Mouse (Mus musculus) left cerebral cortex, postnatal 25 days (tissue): Measurements from ENCODE around the gene Selenoo. TPM values are rescaled to one million over a fixed set of nuclear protein-coding genes. Genes with fewer than 3 reads are reported as not detected.

Experiments
- DNase-seq, 2 experiments: peaks; one replicate each; pipeline ENCODE4 v3.0.0; 2022; ENCODE audit warnings: low spot score in 2 of 2, mixed read lengths in 1 of 2
- intact Hi-C: fragments of 180-260 bp; cut with DNase I; formaldehyde crosslinking; loops from one replicate; pipeline ENCODE4 v1.15.1; 2025
- total RNA-seq, 2 experiments: library from RNA; stranded (reverse); gene quantifications; 2 replicates each; pipeline ENCODE4 v1.2.3; 2021

The Selenoo gene
- total RNA-seq, 2 experiments from 2014 or later, result 18.9 to 20.6 TPM

DNA sequence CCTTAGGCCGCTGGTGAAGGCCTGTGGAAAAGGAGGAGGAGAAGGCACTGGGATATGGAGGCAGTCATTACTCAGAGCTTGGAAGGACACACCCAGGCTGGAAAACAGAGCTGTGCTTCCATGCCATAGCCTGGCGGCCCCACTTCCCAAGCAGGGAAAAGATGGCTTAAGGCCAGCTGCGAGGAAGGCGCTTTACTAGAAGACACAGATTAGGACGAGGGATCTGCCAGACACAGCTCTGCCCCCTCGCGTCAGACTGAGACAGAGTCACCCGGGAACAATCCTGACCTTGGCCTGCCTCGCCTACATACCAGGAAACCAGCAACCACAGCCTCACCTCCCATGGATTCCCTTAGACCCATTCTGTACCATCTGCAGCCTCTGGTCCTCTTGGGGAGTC, 21.3 kb downstream of the Selenoo start:
- DNase-seq, result peak in 1 of 2 experiments; percentile 26
- intact Hi-C loops, result no loop called here

DNA sequence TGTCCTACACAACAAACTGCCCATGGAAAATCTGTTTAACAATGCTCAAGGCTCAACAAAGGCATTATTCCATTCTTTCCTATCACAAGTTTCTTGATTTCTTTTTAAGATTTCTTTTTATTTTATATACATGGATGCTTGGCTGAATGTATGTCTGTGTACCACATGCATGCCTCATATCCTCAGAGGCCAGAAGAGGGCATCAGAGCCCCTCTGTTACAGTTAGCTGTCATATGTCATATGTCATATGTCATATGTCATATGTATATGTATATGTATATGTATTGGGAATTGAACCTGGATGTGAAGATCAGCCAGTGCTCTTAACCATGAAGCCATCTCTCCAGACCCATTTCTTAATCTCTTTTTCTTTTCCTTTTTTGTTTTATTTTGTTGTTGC, 29.1 kb downstream of the Selenoo start:
- no peak for DNase-seq
- intact Hi-C loops, result no loop called here

DNA sequence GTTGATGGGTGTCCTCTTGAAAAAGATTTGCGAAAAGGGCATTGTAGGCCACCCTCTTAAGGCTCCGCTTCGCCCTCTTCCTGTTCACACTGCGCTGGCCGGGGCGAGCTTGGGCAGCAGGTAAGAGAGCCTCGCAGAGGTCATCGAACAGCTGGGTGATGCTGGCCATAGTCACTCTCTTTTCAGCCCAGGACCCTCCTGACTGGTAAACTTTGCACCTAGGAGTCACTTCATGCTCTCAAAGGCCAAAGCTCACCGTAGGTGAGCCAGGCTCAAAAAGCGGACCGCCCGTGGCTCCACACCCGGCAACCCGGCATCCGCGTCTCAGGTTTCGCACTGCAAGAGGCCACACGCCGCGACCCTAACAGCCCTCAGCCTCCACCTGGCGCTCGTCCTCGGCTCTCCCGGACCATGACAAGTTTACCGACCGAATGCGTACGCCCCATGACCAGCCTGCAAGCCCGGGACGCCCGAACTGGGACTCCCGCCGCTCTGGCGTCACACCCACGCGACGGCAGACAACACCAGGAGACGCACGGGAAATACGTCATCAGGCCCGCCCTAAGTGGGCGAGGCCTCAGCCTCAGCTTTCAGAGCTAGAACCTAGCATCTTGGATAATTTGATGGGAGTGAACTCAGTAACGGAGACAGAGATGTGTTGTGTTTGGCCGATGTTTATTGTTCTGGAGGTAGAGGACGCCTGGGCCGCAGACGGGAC, 33.9 kb downstream of the Selenoo start, which contains the start of gene Tubgcp6:
Gene Tubgcp6 (minus strand): TSS at position 464 of the 718 bp plus-strand sequence.
- DNase-seq, result peak; percentile 97 to 98
- intact Hi-C loops, result loop anchor here (2.0 to 5.0 kb wide), 2 partner anchors 88 to 234 kb away; partner anchors contain the start of genes Lmf2, Ncaph2 and Ppp6r2

DNA sequence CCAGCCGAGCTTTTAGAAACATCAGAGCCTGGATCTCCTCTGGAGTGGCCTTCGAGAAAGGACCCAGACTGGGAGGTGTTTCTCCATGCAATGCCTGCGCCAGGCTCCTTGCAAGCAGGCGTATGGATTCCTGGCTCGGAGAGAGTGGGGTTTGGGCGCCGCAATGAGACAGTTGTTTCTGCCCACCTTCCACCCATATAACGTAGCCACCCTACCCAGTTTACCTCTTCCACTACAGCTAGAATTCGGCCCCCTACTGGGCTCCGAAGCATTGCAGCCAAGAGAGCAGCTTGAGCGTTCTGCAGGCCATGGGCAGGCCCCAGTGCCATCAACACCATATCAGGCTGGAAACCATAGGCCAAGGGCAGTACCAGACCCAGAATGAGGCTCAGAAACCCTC, 34.7 kb downstream of the Selenoo start:
- intact Hi-C loops, result loop anchor here (2.0 to 5.0 kb wide), 2 partner anchors 87 to 234 kb away; partner anchors contain the start of genes Lmf2, Ncaph2 and Ppp6r2
- DNase-seq, result peak in 1 of 2 experiments; percentile 76

DNA sequence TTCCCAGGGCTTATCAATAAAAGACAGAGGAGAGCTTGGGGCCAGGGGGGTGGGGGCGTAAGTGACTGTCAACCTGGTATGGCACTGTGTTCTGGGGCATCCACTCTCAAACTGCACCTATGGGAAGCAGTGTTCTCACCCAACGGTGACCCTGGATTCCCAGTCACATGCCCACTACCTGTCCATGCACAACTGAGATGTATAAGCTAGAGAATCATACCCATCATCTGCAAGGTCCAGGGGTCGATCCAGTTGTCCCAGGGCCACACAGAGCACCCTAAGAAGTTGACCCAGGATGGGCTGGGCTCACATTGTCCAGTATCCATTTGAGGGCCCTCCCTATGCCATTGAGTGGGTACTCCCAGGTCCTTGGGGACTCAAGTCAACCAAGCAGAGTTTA, 35.4 kb downstream of the Selenoo start:
- intact Hi-C loops, result loop anchor here (5.0 kb wide), 1 partner anchor 233 kb away; the partner anchor contains the start of genes Lmf2 and Ncaph2
- no peak for DNase-seq

DNA sequence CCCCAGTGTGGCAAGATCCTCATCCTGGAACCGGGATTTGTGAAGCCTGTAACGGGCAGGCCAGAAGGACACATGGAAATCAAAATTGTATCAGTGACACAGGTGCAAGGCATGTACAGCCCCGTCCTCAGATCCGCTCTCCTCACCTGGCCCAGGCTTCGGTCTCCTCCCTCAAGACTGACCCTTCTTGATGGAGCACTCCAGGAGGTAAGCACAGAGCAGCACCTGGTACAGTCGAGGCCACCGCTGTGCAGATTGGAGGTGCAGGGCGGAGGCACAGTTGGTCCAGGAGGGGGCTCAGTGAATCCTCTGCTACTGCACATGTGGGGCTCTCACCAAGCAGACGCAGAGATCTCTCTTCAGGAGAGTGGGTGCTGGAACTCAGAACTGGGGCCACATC, 36.5 kb downstream of the Selenoo start:
- DNase-seq, result no peak
- intact Hi-C loops, result no loop called here

DNA sequence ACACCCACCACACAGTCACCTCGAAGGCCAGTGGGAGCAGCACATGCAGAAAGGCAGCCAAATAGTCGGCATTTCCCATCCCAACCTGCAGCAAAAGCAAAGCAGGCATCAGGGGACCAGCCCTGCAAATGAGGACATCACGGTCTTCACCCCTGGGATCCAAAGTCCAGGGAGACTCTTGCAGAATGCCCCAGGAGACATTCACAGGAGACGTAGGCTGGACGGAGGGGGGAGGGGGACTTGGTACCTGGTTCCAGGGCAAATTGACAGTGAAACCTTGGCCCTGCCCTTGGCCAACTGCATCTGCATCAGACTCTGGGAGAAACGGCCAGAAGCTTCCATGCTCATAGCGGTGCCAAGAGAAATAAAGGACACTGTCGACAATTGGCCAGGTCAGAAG, 37.7 kb downstream of the Selenoo start:
- DNase-seq, result no peak
- intact Hi-C loops, result no loop called here

DNA sequence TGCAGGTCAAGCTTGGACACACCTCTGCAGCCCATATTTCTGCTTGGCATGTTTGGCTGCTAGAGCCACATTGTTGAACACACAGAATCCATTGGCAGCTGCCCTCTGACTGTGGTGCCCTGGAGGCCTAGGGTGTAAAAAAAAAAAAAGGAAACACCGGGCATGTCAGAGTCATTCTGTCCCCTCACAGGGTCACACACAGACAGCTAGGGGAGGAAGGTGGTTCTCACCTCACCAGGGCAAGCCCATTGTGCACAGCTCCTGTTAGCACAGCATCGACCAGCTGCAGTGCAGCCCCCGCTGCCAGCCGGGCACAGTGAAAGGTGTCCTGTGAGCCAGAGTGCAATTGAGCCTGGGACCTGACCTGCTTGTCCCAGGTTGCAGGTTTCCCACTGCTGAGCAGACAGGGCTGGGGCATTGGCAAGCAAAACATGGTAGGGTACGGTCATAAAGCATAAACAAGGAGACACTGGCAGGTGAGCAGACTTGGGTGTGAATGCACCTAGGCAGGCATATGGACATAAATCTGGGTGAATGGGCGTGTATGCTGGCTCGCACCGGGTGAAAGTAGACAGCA, 38.6 kb downstream of the Selenoo start:
- DNase-seq, result no peak
- intact Hi-C loops, result no loop called here

DNA sequence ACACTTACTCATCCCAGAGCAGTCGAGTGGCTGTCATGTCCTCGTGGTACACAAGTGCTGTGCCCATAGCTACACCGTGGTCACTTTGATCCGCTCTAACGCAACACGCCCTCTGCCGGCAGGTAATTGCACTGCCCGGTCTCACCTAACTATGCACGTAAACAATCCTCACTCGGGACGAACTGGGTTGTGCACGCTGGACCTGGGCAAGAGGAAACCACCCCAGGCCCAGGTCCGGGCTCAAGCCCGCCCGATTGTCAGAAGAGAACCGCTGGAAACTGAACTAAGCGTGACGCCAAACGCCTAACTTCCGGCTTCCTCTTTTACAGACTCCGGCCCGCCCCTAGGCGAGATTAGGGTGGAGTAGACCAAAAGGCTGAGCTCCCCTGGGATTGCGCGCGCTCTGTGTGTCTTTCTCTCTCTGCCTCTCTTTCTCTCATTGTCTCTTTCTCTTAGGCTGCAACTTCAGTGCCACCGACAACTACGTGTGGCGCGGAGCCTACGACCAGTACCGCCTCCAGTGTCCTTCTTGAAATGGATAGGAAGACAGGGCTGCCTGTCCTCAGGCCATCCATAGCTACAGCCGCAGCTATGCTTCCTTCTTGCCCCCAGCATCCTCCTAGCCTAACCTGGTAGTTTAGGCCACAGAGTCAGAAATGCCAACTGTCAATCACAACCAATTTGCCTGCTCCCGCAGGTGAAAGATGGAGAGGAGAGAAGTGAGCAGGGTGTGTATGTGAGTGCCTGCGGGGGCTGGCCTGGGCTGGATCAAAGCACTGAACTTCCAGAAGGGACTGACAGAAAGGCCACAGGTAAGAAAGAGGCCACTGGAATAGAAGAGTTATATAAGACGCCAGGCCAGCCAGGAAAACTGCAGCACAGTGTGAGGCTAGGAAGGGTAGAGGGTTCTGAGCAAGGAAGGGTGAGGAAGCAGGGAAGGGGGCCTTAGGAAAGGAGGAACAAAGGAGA, 39.8 kb downstream of the Selenoo start, which contains the start of gene Hdac10:
Gene Hdac10 (minus strand): TSS at position 319 of the 969 bp plus-strand sequence.
- DNase-seq, result peak; percentile 84 to 85
- intact Hi-C loops, result no loop called here

DNA sequence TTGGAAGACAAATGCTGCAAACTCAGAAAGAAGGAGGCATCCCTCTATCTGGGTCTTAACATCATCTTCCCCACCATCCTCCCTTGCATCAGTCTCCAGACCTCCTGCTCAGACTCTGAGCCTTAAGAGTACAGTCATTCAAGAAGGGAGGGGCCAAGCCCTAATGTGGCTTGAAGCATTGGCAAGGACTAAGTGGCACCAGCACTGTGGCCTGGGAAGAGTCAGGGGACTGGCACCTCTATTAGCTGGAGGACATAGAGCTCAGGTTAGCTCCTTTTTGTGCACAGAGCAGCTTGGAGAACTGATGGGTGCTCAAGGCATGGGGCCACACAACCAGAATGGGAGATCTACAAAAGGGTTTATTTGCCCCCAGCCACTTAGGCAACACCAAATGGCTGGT, 41.4 kb downstream of the Selenoo start:
- no peak for DNase-seq
- intact Hi-C loops, result no loop called here

DNA sequence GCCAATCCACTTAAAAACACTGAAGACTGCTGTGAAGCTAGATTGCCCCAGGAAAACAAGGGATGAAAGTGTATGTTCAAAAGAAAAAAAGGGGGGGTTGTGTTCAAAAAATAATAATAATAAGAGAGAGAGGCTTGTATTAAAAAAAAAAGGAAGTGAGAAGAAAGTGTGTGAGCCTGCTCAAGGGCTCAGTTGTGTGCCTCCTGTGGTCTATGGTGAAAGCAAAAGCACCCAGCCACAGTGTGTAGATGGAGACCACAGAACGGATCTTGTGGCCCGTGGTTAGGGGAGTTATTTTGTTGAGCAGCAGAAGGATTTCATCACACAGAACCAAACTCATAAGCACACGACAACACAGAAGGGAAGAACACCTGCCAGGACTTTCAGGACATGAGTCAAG, 42.4 kb downstream of the Selenoo start:
- intact Hi-C loops, result no loop called here
- no peak for DNase-seq

DNA sequence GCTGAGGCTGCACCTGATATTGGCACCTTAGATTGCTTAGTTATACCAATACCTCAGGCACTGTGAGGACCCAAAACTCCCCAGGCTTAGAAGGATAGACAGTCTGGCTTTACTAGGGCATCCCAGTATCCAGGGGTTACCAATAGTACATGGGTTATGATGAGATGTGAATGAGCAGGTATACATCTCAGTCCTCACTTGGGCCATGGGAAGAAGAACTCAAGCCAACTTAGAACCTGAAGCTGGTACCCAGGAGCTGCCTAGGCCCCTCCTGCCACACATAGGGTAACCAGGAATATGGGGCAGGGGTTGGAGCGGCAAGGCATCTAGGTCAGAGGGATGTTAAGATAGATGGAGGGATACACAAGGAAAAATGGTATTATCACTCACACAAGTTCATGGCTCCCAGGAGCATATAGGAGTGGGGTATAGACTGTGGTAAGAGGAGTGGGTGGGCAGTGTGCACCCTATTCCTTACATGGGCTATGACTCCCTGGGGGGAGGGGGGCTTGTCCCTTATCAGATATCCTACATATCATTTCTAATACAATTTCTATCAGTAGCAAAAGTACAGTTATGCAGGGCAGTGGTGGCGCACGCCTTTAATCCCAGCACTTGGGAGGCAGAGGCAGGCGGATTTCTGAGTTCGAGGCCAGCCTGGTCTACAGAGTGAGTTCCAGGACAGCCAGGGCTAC, 47.7 kb downstream of the Selenoo start:
- no peak for DNase-seq
- intact Hi-C loops, result no loop called here

DNA sequence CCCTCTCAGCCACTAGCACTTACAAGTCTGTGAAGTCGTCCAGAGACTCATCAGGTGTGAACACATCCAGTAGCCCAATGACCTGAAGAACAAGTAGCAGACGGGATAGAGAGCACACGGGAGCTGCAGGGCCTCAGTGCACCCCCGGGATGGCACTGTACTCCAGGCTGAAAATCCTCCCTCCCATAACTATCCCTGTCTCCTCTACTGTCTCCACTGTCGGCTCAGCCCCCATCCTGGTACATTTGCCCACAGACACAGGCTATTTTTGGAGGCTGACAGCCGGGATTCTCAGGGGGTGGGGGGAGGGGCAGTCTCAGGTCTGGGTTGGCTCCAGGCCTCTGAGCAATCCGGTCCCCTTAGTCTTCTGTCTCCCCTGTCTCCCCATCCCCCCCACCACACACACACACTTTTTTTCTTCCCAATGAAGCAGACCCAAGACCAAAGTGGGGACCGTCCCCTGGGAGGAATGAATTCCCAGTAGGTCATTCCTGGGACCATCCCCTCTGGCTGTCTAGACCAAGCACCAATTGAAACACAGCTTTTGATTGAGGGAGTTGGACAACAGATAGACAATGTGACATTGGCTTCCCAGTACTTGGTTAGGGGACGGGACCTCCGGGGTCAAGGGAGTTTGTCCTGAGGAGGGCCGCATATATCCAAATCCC, 48.6 kb downstream of the Selenoo start:
- intact Hi-C loops, result no loop called here
- DNase-seq, result peak in 1 of 2 experiments; percentile 44

DNA sequence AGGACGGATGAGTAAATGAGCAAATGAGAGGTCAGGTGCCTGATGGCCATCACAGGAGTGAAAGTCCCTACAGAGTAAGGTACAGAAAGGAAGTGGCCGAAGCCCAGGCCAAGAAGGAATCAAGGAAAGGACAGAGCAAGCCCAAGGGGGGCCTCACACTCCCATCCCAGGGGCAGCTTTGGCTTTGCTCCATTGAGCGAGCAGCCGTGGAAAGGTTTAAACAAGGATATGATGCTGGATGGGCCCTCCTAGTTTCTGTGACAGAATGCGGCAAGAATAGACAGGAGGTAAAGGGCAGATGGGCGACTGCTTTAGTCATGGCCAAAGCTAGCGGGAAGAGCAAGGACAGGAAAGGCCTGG, 49.1 kb downstream of the Selenoo start:
- no peak for DNase-seq
- intact Hi-C loops, result no loop called here

DNA sequence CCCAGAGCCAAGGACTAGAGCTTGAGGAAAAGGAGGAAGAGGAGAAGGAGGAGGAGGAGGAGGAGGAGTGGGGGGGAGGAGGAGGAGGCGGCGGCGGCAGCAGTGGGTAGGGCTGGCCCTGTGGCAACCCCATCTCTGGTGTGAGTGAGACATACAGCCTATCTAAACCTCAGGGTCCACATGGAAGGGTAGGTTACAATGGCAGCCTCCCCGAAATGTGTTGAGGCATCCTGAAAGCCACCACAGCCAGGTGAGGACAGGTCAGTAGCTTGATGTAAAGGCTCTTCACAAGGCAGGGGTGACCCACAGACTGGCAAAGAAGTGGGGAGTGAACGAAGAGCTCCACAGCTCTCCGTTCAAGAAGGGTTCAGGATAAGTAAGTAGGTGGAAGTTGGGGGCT, 49.6 kb downstream of the Selenoo start:
- DNase-seq, result no peak
- intact Hi-C loops, result no loop called here

DNA sequence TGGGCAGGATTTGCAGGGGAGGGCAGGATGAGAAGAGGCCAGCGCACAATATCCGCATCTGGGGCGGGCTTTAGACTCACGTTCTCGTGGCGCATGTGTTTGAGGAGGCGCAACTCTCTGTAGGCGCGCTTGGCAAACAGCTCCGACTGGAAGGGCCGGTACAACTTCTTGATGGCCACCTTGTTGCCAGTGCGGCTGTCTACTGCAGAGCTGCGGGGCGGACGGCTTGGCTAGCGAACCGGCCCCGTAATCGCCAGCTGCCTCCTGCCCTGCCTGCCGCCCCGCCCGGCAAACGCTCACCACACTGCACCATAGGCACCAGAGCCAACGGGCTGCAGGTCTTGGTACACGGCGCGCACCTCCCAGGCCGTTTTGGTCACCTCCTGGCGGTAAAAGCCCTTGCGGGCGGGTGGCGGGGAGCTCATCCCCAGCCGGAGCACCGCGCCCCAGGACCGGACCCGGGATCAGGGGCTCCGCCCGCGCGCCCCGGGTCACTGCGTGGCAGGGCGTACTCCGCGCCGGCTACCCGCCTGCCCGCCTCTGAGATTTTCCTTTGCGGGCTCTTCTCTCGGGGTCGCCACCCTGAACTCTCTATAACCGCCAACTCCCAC, 51.3 kb downstream of the Selenoo start:
- intact Hi-C loops, result no loop called here
- DNase-seq, result peak; percentile 77 to 92

DNA sequence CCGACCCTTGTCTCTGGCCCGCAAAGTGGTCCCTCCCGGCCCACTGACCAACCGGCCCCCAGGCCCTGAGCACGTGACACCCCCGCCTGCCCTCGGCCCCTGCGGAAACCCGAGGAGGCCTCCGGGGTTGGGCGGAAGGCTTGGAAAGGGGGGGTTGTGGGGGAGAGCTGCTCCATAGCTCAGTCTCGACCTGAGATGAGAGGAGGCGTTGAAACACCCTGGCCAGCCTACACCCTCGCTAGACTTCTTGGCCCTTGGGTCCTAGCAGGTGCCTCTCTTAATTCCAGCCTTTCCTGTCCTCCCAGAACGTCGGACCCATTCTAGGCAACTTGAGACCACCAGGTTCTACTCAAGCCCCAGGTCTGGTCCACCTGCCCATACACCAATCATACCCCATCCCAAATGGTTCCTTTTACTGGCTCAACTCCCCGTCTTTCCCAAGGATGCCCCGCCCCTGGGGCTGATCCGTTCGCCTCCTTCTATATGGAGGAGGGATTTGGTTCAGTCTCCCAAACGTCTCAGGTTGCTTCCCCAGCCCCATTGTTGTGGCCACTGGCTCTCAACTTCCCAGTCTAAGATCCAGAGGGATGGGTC, 51.9 kb downstream of the Selenoo start, which contains the start of gene Mapk12:
Gene Mapk12 (minus strand): TSS at position 45 of the 594 bp plus-strand sequence.
- intact Hi-C loops, result no loop called here
- DNase-seq, result peak in 1 of 2 experiments; percentile 38

DNA sequence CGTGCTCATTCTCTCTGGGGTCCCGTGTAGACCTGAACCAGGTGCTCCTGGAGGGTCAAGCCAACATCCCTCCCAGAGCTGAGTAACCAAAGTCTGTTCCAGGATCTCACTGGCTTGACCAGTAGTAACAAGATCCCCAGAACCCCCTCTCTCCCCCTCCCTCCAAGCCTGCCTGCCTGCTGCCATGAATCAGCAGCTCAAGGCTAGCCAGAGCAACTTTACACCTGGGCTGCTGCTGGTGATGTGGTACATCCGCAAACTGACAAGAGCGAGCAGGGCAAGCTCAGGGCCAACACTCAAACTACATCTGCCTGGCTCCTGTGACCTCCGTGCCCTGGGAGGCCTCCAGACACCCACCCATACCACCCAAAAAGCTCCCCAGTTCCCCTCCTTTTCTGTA, 52.6 kb downstream of the Selenoo start:
- no peak for DNase-seq
- intact Hi-C loops, result no loop called here
